Mouse (Mus musculus) granulocyte monocyte progenitor cell, adult 5-6 weeks (primary cell): ENCODE data around the gene Rps19. TPM values are rescaled to one million over a fixed set of nuclear protein-coding genes. Genes with fewer than 3 reads are reported as not detected.
"Not testable (repeated sequence)": the region's sequence is repeated elsewhere in the genome, so short reads cannot be mapped to it uniquely, and the experiment has no call there.

Experiments
- ATAC-seq: replicated peaks from 2 replicates; pipeline ENCODE4 v1.8.0; 2016; ENCODE audit warnings: mild to moderate bottlenecking, moderate TSS enrichment, inconsistent platforms; ENCODE audit not compliant: poor library complexity, severe bottlenecking
- total RNA-seq, 2 experiments: library from RNA; stranded (forward) in 1 of 2; stranded (reverse) in 1 of 2; fragments of 200-712, 200-1000 nt in 1 of 2; fragments of >200 nt in 1 of 2; fragmentation: Nextera tagmentation in 1 of 2; gene quantifications; 2 replicates each; pipeline ENCODE4 v1.2.3; 2014 to 2017

Rps19 gene
- total RNA-seq (2014; fragmentation: Nextera tagmentation) (4,360 and 4,453 TPM in 2 replicates), total RNA-seq (2017) (1,417 and 1,663 TPM in 2 replicates)

DNA sequence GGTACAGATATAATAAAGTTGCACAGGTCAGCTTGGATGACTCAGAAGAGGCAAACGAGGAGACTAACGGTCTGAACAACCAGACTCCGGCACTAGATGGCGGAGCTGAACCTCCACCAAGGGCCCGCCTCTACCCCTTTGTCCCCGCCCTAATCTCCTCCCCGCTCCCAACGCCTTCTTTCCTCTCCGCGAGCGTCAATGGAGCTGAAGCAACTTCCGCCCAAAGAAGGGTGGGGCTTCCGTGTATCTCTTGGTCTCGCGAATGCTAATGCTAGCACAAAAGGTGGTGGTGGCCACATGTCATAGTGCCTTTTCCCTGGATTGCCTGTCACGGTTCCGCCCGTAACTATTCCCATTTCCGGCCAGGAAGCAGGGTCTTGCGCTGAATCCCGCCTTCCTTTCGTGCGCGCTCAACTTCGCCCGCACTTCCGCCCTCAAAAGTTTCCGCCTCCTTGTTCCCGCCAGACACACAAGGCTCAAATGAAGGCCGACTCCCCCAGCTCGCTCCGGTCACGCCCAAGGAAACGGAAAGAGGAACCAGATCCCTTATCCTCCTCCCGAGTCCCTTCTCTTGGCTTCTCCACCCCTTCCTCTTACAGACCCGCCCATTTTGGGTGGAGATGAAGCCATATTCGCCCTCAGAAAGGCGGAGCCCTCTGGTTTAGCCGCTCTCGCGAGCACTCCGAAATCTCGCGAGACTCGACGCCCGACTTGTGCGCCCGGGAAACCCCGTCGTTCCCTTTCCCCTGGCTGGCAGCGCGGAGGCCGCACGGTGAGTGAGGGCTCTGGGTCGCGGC, at the start of gene Rps19:
Gene Rps19 (plus strand): TSS at position 476 of the 797 bp plus-strand sequence.
- peak; percentile 87 for ATAC-seq

- ATAC-seq = peak; percentile 95
Measured at GRCm38 (mm10) chr7:24838732-24839409, 45.3 kb upstream of the Rps19 start.

DNA sequence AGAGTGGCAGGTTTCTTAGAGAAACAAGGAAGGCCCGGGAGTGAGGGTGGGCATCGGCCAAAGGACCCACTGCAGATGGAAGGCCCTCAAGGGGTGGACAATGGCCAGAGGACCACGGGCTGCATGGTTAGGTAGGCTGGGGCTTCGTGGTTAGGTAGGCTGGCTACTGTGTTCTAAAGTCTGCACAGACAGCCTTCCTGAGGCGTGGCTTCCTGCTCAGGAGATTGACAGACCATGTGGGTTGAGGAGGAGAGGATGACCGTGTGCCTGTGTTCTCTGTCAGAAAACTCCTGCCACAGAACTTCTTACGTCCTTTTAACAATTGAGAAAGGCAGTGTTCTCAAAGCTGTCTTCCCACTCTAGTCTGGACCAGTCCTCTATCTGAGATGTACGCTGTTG, 44.8 kb upstream of the Rps19 start:
- ATAC-seq = peak; percentile 42

DNA sequence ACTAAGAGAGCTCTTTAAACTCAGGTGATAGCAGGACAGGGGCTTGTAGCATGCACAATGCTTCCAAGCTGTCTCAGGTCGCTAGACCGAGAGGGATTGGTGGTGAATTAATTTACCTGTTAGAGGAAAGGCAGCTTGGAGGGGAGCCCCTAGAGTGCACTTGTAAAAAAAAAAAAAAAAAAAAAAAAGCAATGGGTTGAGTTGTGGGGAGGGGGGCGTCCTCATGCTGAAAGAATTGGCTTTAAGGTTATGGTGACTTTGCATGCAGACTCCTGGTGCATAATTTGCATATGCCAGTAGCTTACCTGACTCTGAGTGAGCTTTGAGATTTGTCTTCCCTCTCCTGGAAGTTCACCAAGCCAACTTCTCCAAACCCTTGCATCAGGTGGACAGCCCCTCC, 43.8 kb upstream of the Rps19 start:
- ATAC-seq = no peak

DNA sequence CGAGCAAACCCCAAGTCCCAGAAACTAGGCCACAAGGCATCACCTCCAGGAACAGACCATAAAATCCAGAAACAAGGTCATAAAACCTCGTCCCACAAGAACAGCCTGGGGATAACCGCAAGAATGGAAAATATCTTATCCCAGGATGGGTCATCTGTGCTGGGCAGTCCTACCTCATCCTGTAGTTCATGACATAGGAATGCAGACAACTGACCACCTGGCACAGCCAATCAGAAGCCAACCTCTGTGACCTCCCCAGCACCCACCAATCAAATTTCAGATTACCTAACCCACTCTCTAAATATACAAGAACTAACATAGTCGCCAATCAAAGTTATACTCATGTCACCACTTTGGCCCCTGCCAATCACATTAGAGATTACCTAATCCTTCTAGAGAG, 43.2 kb upstream of the Rps19 start:
- ATAC-seq = no peak

DNA sequence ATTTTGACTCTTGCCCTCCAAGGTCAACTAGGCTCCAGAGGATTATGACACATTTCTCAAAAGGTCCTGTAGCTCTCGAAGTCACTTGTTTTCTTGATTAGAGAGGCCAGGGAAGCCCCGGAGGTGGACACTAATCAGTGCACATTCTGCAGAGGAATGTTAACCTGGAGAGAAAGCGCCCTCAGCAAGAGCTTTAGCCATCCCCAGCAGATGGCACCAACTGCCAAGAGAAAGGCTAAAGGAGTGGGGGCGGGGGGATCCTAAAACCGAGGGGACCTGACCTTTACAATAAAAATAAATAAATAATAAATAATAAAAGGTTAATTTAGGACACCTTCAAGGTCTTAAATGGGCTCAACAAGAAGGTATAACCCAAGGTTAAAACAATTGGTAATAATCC, 40.0 kb upstream of the Rps19 start:
- ATAC-seq = no peak

GRCm38 (mm10) chr7:24845181-24845580, 39.0 kb upstream of the Rps19 start:
- no peak for ATAC-seq

GRCm38 (mm10) chr7:24845713-24846112, 38.5 kb upstream of the Rps19 start:
- peak; percentile 99 for ATAC-seq

DNA sequence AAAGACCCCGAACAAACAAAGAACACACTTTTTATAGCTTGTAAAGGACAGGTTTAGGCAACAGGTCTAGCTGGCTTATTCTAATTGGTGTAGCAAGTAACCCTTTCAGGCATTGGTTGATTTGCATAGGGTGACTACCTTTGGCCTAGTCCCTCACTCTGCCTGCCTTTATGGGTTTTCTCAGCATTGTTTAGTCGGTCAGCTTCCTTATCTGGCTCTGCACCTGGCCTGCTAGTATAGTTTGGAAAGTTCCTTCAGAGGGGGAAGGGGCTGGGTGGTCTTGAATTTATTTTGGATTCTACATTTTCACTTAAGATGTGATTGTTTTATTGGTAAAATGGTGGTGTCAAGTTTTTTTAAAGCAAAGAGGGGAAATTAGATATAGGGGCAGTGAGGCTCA, 37.6 kb upstream of the Rps19 start:
- not testable (repeated sequence) for ATAC-seq

- no peak for ATAC-seq
Measured at GRCm38 (mm10) chr7:24850162-24850561, 34.0 kb upstream of the Rps19 start.

DNA sequence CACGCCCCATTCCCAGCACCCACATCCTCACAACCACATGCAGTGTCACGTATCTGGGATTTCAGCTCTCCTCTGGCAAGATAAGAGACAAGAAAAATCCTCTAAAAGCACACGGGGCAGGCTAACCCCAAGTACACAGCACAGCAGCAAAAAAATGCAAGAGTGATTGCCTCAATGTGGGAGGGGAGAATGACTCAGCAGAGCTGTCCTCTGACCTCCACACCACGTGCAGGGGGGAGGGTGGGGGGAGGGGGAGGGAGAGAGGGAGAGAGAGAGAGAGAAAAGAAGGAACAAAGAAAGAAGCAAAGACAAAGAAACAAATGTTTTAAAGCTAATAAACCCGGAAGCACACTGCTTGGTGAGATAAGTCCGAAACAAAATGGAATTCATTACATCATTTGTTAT, 33.3 kb upstream of the Rps19 start:
- ATAC-seq = peak; percentile 75

DNA sequence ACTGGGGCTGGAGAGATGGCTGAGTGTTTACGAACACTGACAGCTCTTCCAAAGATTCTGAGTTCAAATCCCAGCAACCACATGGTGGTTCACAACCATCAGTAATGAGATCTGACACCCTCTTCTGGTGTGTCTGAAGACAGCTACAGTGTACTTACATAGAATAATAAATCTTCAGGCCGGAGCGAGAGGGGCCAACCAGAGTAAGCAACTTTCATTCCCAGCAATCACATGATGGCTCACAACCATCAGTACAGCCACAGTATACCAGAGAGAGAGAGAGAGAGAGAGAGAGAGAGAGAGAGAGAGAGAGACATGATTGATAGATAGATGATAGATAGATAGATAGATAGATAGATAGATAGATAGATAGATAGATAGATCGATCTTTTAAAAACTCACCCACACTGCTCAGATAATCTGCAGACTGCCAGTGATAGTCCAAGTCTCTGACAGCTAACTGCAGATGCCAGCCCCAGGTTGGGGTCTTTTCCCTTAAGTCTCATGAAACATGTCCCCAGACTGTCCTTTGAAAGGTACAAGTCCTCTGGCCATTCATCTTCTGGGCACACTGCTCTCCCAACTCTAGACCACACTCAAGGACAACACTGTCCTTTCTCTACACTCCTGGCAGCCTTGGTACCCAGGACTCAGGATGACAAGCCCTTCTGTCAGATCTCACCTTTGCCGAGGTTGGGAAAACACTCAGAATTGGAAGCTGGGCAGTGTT, 32.4 kb upstream of the Rps19 start:
- ATAC-seq = no peak

- peak; percentile 81 for ATAC-seq
Measured at GRCm38 (mm10) chr7:24852557-24853232, 31.5 kb upstream of the Rps19 start.

DNA sequence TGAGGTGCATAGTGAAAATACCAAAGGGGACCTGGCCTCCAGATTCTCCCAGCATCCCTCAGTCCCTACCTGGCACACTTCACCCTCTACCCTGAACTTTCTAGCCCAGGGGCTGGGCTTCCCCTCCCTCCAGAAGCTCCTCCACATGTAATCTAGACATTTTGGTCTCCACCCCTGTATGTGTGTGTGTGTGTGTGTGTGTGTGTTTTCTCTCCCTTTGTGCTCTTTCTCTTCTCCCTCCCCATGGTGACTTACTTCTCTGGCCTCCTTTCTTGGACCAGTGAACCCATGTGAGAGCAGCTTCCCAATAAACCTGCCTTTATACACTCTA, 31.0 kb upstream of the Rps19 start:
- no peak for ATAC-seq

DNA sequence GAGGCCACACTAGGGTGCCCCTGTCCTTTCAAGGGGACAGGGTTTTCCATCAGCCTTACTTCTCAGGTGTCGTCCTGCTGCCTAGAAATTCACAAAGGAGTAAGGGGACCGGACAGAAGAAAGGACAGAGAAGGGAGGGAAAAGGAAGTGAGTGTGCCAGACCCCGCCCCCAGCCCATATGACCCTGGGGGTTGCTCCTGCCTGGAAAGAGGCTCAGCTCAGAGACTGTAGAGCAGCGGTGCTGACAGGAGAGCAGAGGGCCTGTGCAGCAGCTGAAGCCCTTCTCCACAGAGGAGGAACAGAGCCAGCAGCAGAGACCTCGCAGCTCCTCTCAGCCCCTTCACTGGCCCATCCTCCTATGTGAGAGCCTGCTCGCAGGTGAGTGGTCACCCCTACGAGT, 30.5 kb upstream of the Rps19 start:
- ATAC-seq = 0 out of 2 replicates have a peak, but pooled peaks have one; percentile 13

DNA sequence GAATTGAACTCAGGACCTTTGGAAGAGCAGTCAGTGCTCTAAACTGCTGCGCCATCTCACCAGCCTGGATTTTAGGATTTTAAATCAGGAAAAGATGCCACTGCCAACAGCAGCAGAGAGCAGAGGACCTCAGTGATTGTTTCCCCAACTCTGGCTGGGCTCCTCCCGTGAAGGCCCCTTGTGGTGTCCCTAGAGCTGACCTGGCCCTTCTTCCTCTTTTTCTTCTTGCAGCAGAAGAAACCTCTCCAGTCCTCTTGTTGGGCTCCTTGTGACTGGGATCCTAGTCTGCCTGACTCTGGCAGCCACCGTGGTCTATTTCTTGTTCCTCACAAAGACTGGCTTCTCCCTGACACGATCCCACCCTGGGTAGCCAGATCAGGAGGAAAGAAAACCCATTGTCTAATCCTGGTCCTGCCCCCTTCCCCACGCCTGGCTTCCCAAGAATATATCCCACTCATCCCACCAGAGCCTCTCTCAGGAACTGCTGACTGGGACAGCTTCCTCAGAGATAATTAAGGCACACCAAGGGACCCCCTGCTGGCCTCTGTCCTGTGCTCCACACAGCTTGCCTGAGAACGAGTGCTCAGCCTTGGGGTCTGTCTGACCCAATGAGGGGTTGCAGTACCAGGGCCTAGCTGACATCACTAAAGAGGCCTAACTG, 27.6 kb upstream of the Rps19 start:
- peak; percentile 64 for ATAC-seq

GRCm38 (mm10) chr7:24859234-24859633, 24.9 kb upstream of the Rps19 start:
- ATAC-seq = no peak

DNA sequence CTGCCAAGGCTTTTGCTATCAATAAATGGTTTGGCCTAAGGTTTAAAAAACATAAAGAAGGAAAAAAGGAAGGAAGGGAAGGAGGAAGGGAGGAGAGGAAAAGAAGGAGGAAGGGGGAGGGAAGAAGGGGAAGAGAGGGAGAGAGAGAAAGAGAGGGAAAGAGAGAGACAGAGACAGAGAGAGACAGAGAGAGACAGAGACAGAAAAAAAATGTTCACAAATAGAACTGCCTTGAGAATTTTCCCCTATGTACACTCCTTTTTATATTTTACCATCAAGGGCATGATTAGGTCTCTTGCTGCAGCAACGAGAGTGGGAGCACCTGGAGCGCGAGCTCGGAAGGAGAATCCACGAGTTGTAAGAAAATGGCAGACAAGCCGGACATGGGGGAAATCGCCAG, 22.3 kb upstream of the Rps19 start, which contains the start of gene Gm9844:
Gene Gm9844 (plus strand): TSS at position 301 of the 400 bp plus-strand sequence.
- no peak for ATAC-seq

GRCm38 (mm10) chr7:24862853-24863252, 21.3 kb upstream of the Rps19 start:
- peak; percentile 14; the same call in 1 of the 2 replicates for ATAC-seq

DNA sequence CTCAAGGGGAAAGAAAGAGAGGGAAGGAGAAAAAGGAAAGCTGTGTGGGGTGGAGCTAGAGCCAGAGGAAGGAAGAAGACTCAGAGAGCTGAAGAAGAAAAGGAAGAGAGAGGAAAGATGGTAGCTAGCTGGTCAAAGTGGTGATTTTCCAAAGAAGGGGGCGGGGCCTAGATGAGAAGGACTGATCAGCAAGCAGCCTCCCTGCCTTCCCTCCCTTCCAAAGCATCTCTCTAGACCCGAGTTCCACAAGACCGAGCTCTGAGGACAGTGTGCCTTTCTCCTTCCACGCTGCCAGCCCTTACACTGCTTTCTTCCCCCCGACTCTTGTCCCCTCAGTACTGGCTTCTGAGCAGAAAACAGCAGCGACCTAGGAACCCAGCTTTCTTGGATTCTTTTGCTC, 20.0 kb upstream of the Rps19 start:
- ATAC-seq = no peak; the same call in 1 of the 2 replicates
